Mouse (Mus musculus): ENCODE data around the gene Cyp2r1.
"Not testable (repeated sequence)": the region's sequence is repeated elsewhere in the genome, so short reads cannot be mapped to it uniquely, and the experiment has no call there.

The Cyp2r1 gene

GRCm38 (mm10) chr7:114562531-114563241 is at the start of gene Cyp2r1:
TSS of gene Cyp2r1 (minus strand) at chr7:114562972.
- peak; percentile 69 for DNase-seq (ENCODE audit: low spot score)

- not testable (repeated sequence) for DNase-seq (ENCODE audit: low spot score)
Measured at GRCm38 (mm10) chr7:114594391-114594790, 31.6 kb upstream of the Cyp2r1 start.

- no peak for DNase-seq (ENCODE audit: low spot score)
Measured at GRCm38 (mm10) chr7:114582441-114582840, 19.7 kb upstream of the Cyp2r1 start.

- no peak for DNase-seq (ENCODE audit: low spot score)
Measured at GRCm38 (mm10) chr7:114581200-114581599, 18.4 kb upstream of the Cyp2r1 start.

- no peak for DNase-seq (ENCODE audit: low spot score)
Measured at GRCm38 (mm10) chr7:114580426-114580825, 17.7 kb upstream of the Cyp2r1 start.

- no peak for DNase-seq (ENCODE audit: low spot score)
Measured at GRCm38 (mm10) chr7:114577665-114578064, 14.9 kb upstream of the Cyp2r1 start.

- DNase-seq (ENCODE audit: low spot score): no peak
Measured at GRCm38 (mm10) chr7:114576931-114577330, 14.2 kb upstream of the Cyp2r1 start.

GRCm38 (mm10) chr7:114573866-114574265 is 11.1 kb upstream of the Cyp2r1 start:
- not testable (repeated sequence) for DNase-seq (ENCODE audit: low spot score)

- DNase-seq (ENCODE audit: low spot score): no peak
Measured at GRCm38 (mm10) chr7:114536179-114536578, 26.6 kb downstream of the Cyp2r1 start.

GRCm38 (mm10) chr7:114526245-114526644 is 36.5 kb downstream of the Cyp2r1 start:
- no peak for DNase-seq (ENCODE audit: low spot score)

GRCm38 (mm10) chr7:114520122-114520521 is 42.6 kb downstream of the Cyp2r1 start:
- DNase-seq (ENCODE audit: low spot score): no peak

GRCm38 (mm10) chr7:114508879-114509278 is 53.9 kb downstream of the Cyp2r1 start:
- no peak for DNase-seq (ENCODE audit: low spot score)

Data from ovary, postnatal 10 days (tissue).